Mouse (Mus musculus): ENCODE results near the gene Mtmr12. TPM values are rescaled to one million over a fixed set of nuclear protein-coding genes. Genes with fewer than 3 reads are reported as not detected.
A peak's percentile ranks its signal among the peaks of the same experiment; 100 is the strongest.

Mtmr12 gene
- total RNA-seq, 2 experiments from 2014 or later, result 41.4 to 47.3 TPM

GRCm38 (mm10) chr15:12230243-12230935 lies 25.6 kb downstream of the Mtmr12 start:
- intact Hi-C loops (cut with DNase I), result no loop called here
- DNase-seq (ENCODE audit: low spot score in 2 of 2), result no peak

GRCm38 (mm10) chr15:12231462-12231861 lies 26.6 kb downstream of the Mtmr12 start:
- no peak for DNase-seq (ENCODE audit: low spot score in 2 of 2)
- intact Hi-C loops (cut with DNase I), result no loop called here

DNA sequence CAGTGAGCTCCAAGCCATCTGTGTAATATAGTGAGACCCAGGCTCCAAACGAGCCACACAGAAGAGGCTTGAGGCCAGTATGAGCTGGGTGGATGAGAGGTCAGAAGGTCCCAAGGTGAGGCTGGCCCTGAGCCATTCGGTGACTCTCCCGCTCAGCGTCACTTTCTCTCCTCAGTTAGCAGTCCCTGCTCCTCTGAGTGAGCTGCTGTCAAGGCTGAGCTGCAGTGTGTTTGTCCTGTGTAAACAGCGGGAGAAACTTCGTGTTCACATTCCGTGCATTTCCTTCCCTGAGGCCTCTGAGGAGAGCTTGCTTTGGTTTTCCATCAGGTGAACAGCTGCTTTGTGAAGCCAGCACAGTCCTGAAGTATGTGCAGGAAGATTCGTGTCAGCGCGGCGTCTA lies 27.6 kb downstream of the Mtmr12 start:
- intact Hi-C loops (cut with DNase I), result no loop called here
- no peak for DNase-seq (ENCODE audit: low spot score in 2 of 2)

GRCm38 (mm10) chr15:12233021-12233420 lies 28.2 kb downstream of the Mtmr12 start:
- no peak for DNase-seq (ENCODE audit: low spot score in 2 of 2)
- intact Hi-C loops (cut with DNase I), result no loop called here

- intact Hi-C loops (cut with DNase I), result no loop called here
- no peak for DNase-seq (ENCODE audit: low spot score in 2 of 2)
Observed at GRCm38 (mm10) chr15:12235559-12235958, 30.7 kb downstream of the Mtmr12 start.

- DNase-seq (ENCODE audit: low spot score in 2 of 2), result no peak
- intact Hi-C loops (cut with DNase I), result no loop called here
Observed at GRCm38 (mm10) chr15:12235983-12236382, 31.2 kb downstream of the Mtmr12 start.

DNA sequence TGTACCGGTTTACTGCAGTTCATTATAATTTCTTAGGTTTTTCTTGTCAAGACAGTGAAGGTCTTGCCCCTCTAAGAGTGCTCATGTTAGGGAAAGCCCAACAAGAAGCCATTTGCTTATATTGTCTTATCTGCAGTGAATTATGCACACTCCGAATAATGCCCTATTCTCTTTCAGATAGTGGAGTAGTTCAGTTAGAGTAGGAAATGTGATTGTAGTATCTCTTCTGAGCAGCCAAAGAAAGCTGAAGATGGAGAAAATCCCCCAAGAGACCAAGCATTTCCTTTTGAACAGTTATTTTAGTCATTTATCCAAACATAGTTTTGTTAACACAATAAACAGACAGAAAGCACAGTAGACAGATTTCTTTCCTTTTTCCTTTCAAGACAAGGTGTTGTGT lies 32.1 kb downstream of the Mtmr12 start:
- intact Hi-C loops (cut with DNase I), result no loop called here
- no peak for DNase-seq (ENCODE audit: low spot score in 2 of 2)

DNA sequence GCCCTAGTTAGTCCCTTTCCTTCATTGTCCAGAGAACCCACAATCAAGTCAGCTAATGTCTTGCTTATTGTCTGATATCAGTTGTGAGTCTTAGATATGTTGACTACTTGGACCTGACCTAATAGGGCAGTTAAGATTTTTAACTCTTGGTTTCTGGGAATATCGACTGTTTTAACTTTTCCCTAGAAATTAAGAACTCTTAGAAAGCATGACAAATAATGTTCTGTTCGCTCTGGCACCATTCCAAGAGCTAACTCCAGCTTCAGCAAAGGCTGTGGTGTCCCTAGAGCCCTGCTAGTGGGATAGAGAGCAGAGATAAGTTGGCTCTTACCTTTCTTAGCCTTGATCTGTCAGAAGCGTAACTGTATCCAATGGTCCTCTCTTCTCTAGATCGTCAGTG lies 32.7 kb downstream of the Mtmr12 start:
- intact Hi-C loops (cut with DNase I), result no loop called here
- no peak for DNase-seq (ENCODE audit: low spot score in 2 of 2)

DNA sequence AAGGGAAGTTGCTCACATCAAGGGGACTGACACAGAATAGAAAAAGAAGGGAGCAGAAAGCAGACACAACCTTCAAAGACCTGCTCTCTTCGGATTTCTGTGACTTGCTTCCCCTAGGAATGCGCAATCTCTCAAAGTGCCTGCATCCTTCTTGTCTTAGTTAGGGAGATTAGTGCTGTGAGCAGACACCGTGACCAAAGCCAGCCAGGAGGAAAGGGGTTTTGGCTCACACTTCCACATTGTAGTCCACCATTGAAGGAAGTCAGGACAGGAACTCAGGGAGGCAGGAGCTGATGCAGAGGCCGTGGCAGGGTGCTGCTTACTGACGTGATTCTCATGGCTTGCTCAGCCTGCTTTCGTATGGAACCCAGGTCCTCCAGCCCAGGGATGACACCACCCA lies 33.5 kb downstream of the Mtmr12 start:
- no peak for DNase-seq (ENCODE audit: low spot score in 2 of 2)
- intact Hi-C loops (cut with DNase I), result no loop called here

DNA sequence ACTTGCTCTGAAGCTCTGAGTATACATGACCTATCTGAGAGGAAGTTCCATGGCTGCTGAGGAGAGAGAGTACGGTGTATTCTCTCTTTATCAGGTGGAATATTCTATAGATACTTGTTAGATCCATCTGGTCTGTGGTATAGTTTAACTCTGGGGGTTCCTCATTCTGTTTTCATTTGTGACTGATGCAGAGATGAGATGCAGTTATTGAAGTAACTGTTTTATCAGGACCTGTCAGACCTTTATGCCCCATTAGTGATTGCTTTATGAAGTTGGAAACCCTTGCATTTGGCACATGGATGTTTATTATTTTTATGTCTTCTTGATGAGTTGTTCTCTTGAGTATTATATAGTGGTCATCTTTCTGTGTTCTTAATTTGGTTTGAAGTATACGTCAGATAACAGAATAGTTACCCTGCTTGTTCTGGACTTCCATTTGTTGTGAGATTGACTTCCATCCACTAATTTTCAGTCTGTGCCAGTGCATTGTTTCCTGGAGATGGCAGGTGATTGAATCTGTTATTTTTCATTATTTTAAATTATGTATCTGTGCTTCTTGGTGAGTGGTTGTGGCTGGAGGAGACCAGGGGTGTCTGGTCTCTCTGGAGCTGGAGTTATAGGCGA lies 36.0 kb downstream of the Mtmr12 start:
- intact Hi-C loops (cut with DNase I), result no loop called here
- no peak for DNase-seq (ENCODE audit: low spot score in 2 of 2)

- intact Hi-C loops (cut with DNase I), result no loop called here
- no peak for DNase-seq (ENCODE audit: low spot score in 2 of 2)
Observed at GRCm38 (mm10) chr15:12243792-12244191, 39.0 kb downstream of the Mtmr12 start.

DNA sequence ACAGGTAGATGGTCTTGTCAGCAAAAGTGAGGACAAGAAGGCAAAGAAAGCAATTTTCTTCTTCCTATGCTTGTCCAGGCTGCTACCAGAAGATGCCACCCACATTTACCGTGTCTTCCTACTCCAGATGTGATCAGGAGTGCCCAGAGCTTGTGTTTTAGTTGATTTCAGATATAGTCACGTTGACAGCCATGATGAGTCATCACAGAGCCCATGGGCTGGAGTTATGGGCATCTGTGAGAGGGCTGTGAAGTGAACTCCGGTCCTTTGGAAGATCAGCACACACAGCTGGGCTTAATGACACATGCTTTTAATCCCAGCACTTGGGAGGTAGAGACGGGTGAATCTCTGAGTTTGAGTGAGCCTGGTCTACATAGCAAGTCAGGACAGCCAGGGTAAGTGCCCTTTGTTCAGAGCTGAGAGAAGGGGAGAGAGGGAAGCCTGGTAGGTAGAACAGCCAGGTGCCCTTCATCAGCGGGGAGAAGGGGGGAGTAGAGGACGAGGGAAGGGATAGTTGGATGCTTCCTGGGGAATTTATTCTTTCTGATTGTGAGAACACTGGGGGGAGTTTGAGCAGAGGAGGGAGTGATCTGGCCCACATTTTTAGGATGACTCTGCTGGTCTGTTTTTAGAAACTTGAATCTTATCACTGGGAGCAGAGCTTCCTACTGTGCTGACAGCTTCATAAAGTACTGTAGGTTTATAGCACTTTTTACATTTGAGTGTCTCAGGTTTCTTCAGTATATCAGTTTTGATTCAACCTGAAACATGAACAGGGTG lies 40.9 kb downstream of the Mtmr12 start:
- peak; percentile 39 to 46 for DNase-seq (ENCODE audit: low spot score in 2 of 2)
- intact Hi-C loops (cut with DNase I), result loop anchor here (2.0 kb wide), 1 partner anchor 39 kb away; no protein-coding TSS in a partner anchor

- peak in 1 of 2 experiments; percentile 27 for DNase-seq (ENCODE audit: low spot score in 2 of 2)
- intact Hi-C loops (cut with DNase I), result loop anchor here (2.0 kb wide), 1 partner anchor 40 kb away; no protein-coding TSS in a partner anchor
Observed at GRCm38 (mm10) chr15:12246360-12247158, 41.7 kb downstream of the Mtmr12 start.

DNA sequence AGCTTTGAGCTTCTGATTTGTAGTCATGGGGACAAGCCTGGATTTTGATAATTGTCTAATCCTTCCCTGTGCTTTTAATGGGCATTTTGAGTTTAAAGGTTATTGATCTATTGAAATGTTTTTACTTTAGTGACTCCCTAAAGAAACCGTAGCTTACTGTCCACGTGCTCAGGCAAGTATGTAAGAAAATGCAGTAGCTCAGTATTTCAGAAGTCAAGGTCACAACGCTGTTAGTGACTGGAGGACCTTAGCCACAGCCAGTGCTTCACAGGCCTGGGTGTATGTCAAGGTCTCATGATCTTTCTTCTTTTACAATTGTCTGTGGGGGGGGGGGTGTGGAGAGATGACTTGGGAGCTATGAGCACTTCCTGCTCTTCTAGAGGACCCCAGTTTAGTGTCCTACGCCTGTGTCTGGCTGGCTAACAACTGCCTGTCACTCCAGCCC lies 42.4 kb downstream of the Mtmr12 start:
- intact Hi-C loops (cut with DNase I), result loop anchor here (2.0 kb wide), 1 partner anchor 40 kb away; no protein-coding TSS in a partner anchor
- no peak for DNase-seq (ENCODE audit: low spot score in 2 of 2)

DNA sequence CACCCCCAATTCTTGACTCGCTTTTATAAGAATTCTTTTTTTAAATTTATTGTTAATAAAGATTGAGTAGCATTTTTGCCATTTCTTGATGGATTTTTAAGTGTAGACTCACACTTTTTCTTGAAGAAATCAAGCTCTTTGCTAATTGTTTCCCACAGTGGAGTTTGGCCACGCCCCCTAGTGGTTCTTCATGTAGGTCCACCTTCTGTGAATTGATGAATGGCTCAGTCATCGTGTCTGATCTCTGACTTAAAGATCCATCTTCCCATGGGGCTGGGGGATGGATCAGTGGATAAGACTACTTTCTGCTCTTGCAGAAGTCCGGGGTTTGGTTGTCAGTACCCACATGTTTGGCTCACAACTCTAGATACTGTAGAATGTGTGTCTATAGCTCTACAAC lies 43.5 kb downstream of the Mtmr12 start:
- intact Hi-C loops (cut with DNase I), result loop anchor here (2.0 kb wide), 1 partner anchor 275 kb away; no protein-coding TSS in a partner anchor
- DNase-seq (ENCODE audit: low spot score in 2 of 2), result no peak

- intact Hi-C loops (cut with DNase I), result no loop called here
- DNase-seq (ENCODE audit: low spot score in 2 of 2), result no peak
Observed at GRCm38 (mm10) chr15:12250350-12250749, 45.5 kb downstream of the Mtmr12 start.

DNA sequence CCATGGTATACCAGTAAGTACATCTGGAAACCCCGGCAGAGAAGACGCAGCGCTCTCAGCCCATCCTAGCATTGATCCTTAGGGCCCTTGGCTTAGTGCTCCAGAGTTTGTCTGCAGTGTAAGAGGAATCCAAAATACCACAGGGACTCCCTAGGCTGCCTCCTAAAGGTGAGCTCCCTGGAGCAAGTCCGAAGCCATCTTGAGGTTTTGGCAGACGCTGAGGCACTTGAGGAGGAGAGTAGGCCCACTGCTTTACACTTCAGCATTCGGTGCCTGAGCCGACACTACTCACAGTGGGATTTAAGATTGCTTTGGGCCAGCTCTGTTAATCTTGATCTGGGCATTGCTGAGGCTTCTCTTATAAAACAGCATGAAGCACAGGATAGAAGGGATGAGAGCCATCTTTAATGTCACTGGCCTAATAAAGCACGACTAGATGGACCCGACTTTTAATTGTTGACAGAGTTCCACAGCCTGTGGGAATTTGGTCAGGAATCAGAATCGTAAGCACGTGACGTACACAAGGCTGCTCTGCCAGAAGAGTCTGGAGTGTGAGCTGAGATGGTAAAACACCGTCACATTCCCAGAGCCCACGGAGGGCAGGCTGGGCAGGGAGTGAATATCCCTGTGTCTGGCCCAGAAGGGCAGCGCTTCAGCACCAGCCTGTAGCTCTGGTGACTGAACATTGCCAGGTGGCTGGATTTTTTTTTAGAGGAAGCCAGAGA lies 46.8 kb downstream of the Mtmr12 start:
- no peak for DNase-seq (ENCODE audit: low spot score in 2 of 2)
- intact Hi-C loops (cut with DNase I), result no loop called here

- no peak for DNase-seq (ENCODE audit: low spot score in 2 of 2)
- intact Hi-C loops (cut with DNase I), result no loop called here
Observed at GRCm38 (mm10) chr15:12252141-12252489, 47.3 kb downstream of the Mtmr12 start.

Measured in left cerebral cortex, postnatal 36 days (tissue).